Mouse (Mus musculus): ENCODE data around the gene Tmem131.
"Not testable (repeated sequence)": the region's sequence is repeated elsewhere in the genome, so short reads cannot be mapped to it uniquely, and the experiment has no call there.

Tmem131 gene

DNA sequence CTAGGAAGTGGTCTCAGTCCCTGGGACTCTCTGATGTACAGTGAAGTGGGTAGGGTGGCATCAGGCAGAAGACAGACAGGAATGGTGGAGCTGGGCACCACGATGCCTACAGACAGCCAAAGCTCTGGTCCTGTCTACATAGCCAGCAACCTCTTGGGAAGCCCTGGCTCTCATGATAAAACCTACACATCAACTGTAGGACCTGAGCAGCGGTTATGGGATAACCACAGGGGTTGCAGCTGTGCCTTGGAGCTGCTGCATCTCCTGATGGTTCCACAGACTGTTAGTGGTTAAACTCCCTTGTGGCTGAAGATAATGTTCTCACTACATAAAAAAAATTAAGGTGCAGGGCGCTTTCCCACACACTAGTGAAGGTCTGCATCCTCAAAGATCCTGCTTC lies 107.9 kb downstream of the Tmem131 start:
- in situ Hi-C loops (cut with MboI): no loop called here

DNA sequence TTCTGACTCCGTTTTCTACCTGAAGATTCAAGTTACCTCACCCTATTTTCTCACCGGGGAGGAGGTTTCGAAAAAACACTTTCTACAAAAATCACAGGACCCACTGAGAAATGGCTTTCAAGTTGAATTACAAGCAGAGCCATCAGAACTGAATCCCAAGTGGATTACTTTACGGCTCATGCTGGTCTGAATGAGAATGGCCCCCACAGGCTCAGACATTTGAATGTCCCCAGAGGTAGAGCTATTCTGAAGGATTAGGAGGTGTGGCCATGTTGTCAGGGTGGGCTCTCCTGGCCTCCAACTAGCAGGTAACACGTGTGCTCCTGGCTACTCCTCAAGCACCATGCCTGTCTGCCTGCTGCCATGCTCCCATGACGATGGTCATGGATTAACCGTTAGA lies 109.4 kb downstream of the Tmem131 start:
- in situ Hi-C loops (cut with MboI): no loop called here

DNA sequence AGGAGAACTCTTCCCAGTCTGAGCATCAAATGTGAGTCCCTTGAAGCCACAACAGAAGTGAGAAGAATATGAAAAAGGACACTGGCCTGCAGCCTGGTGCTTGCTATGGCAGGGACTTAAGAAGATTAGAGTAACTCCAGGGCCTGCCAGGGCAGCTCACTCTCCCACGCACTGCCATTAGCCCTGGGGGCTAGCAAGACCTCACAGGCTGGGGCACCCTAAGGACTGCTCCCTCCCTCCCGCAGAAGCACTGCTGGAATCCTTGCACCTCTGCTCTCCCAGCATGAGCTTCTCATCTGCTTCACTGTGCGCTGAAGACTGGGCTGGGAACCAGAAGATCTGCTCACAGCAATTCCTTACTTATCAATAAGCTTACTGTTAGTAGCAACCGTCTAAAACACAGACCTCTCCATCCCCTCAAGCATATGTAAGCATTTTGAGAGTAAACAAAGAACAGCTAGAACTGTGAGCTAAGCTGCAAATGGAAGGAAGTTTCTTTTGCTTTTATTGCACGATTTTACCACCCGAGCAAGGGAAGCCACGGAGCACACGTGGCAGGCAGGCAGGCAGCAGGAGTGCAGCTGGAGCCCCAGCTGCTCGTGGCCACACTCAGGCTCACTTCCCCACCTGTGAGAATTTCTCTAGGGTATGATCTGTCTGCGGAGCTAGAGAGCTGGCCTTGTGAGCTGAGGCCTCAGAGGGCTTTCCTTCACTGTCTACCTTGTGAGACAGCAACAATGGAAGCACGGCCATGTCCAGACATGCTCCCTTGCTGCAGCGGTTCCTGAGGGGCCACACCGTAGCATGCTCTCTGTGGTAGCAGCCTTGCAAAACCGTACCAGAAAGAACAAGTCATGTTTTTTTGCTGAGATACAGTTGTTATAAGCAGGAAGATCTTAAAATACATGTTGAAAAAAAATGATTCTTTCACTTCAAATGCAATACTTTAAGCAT lies 112.3 kb downstream of the Tmem131 start:
- in situ Hi-C loops (cut with MboI): no loop called here

DNA sequence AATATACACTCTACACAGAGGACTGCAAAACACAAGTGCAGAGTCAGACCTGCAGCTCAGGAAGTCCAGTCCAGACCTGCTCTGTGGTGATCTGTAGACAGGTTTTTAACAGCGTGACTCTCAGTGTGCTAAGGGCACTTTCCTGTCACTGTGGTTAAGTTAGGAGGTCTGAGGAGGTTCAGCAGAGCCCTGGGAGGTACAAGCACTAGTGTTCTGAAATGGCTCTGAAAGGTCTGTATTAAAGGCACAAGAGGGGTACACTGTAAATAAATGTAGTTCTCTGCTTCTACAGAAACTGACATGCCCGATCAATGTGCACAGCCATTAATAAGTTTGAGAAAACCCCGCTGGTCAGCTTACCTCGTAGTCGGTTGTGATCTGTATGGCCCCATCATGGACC lies 119.1 kb downstream of the Tmem131 start:
- in situ Hi-C loops (cut with MboI): no loop called here

DNA sequence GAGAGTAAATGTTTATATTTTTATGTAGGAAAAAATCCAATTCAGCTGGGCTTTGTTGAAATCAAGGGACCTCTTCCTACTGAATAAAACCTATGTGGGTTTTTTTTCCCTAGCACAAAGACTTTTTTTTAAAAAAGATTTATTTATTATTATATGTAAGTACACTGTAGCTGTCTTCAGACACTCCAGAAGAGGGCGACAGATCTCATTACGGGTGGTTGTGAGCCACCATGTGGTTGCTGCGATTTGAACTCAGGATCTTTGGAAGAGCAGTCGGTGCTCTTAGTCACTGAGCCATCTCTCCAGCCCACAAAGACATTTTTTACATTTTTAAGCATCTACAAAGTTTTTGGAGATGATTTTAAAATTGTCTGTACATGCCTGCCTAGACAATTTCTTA lies 121.5 kb downstream of the Tmem131 start:
- in situ Hi-C loops (cut with MboI): not testable (repeated sequence)

DNA sequence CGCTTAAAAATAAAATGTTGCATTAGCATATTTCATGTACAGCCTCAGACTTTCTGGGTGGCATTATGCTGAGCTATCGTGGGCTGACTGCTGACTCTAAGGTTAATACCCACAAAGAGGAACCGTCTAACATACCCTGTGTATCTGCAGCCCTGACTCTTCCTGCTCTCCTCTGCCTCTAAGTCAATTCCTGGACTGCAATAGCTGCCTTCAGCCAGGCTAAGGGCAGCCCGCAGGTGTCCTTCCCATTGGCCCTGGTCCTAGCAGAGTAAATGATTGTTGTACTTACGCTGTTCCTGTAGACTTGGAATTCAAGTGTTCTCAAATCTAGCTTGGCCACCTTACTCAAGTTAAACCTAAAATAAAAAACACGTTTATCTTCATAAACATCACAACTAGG lies 128.3 kb downstream of the Tmem131 start:
- in situ Hi-C loops (cut with MboI): no loop called here

DNA sequence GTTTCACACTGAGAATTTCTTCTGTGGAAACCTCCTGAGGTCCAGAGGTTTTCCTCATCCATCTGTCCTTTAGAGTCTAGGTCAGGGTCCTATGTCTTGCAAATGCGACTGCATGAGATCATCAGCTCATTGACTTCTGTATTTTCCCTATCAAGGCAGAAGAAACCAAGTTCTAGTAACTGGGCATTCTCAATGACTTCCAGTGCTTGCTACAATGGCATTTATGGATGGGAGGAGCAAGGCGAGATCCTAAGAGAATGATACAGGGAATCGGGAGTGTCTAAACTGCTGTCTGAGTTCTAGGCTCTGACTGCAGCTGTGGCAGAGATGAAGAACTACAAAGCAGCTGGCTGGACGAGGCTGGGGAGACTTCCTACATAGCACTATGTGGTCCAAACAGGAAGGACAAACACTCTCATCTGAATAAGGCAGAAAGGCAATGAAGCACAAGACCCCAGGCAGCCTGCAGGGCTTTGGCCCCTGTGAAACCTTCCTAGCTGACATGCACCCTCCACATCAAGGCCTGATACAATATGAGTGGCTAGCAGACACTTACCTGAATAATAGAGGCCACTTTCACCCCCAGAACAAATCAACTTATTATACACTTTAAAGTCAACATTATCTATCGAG lies 129.1 kb downstream of the Tmem131 start:
- in situ Hi-C loops (cut with MboI): no loop called here

DNA sequence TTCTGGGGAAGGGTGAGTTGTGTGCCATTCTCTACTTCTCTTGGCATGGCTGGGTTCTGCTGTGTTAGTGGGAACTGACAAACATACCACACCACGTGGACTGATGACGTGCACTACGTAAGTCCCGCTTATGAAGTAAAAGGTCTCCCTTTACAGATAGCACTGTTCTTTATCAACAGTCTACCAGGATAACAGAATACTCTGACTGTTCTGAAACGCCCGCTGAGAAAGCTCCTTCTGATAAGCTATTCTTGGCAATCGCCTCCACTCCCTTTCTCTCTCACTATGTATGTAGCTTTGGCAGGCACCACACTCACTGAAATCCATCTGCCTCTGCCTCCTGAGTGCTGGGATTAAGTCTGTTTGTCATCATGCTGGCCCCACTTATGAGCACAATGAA lies 130.1 kb downstream of the Tmem131 start:
- in situ Hi-C loops (cut with MboI): no loop called here

DNA sequence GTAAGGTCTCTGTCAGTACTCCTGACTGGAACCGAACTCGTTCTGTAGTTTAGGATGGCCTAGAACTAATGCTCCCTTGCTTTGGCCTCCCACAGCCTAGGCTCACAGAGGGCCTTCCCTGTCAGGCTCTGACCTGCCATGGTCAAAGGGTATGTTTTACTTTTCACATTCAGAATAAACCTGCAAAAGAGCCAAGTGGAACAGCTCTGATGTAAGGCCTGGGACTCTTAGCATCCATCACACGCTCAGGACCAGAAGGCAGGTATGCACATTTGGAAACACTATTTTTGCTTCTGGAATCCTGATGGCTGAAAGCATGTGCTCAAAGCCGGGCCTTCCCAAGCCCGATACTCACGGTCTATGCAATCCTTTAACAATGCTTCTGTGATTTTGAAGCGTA lies 131.7 kb downstream of the Tmem131 start:
- in situ Hi-C loops (cut with MboI): no loop called here

DNA sequence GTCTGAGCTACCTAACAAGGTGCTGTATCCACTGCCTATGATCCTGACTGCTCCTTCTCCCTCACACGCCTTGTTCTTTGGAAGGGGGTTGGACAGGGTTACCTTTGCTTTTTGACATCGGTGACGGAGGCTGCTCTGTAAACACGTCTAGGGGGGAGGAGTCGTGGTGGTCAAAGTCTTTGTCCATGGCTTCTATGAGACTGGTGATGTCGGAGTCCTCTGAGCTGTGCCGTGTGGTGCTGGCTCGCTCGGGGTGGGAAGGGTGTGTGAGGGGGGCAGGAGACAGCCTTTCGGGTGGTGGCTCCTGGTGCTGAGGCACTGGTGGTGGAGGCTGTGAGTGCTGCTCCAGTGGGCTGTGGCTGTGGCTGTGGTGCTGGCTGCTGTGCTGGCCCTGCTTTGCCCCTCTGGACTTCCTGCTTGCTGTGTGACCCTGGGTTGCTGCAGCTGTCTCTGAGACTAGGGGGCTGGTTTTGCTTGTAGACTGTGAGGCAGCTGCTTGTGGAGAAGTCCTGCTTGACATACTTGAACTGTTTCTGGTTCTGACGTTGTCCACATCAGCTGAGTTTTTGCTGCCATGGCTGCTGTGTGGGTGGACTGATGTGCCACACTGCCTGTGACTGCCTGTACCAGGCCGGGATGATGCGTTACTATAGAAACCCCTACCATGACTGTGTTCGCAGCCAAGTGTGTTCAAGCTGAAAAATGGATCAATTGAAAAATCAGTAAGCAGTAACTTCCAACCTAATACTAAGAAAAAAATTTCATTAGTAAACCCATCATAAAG lies 135.5 kb downstream of the Tmem131 start:
- in situ Hi-C loops (cut with MboI): no loop called here

DNA sequence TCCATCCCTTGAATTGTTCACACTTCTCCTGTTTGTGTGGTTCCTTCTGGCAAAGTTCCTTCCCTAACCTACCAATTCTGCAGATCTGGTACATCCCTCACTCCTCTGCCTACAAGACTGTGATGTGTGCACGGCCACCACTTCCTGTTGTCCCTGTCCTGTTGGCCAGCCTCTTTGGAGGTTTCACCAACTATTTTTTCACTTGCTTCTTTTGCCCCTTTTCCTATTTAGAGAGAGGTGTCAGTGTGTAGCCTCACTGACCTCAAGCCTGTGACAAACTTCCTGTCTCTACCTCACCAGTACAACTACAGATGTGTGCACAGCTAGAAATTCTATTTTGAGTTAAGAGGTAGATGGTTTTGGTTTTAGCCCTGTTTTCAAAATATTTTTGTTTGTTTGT lies 136.4 kb downstream of the Tmem131 start:
- in situ Hi-C loops (cut with MboI): no loop called here

DNA sequence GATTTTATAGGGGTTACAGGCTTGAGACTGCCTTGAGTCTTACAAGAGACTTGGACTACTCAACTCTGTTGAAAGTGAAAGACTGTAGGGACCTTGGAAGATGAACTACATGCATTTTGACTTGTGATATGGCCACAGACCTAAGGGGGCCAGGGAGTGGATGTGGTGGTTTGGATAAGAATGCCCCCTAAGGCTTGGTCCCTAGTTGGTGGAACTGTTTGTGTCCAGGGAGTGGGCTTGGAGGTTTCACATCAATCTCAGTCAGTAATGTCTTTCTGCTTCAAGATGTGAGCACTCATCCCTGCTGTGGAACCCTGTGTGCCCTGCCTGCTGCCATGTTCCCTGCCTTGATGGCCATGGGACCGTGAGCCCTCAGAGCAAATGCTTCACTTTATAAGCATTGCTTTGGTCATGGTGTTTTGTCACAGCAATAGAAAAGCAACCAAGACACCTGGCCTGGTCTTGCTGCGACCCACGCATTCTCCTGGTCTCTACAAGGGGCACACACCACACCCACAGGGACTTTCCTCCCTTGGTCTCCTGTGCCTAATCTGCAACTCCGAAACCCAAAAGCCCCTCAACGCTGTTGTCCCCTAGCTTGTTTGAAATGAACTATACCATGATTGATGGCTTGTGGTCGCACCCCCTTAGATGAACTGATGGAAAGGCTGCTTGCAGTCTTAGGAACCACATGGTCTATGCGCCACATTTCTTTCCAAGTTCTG lies 137.1 kb downstream of the Tmem131 start:
- in situ Hi-C loops (cut with MboI): no loop called here

DNA sequence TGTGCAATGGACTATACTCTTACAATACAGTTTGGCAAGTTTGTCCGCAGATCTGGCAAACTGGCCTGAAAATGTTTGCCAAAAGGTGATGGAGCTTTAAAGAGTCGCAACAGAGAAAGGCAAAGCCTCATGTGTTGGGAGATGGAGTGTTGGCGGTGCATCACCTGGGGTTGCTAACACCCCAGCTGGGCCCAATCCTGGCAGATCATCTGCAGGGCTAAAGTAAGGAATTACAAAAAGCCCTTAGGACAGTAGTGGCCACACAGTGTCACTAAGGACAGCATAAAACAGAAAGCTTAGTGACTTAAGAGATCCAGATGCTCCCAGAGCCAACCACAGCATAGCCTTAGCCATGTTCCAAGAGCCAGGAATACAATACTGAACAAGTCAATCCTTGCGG lies 138.6 kb downstream of the Tmem131 start:
- in situ Hi-C loops (cut with MboI): no loop called here

DNA sequence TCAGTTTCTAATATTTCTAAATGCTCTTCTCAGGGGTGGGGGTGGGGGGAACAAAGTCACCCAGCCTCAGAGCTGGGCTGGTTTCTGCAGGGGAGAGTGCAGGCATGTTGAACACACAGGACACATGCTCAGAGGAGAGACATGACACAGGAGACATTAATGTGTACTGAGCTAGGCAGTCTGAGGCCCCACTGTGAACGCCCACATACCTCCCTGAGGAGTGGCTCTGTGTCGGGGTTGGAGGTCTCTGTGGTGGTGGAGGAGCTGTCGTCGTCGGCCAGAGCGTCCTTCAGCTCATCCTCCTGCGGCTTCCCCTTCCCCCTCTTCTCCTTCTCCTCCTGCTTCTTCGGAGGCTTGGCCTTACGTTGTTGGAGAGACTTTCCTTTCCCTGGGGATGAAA lies 139.2 kb downstream of the Tmem131 start:
- in situ Hi-C loops (cut with MboI): no loop called here

DNA sequence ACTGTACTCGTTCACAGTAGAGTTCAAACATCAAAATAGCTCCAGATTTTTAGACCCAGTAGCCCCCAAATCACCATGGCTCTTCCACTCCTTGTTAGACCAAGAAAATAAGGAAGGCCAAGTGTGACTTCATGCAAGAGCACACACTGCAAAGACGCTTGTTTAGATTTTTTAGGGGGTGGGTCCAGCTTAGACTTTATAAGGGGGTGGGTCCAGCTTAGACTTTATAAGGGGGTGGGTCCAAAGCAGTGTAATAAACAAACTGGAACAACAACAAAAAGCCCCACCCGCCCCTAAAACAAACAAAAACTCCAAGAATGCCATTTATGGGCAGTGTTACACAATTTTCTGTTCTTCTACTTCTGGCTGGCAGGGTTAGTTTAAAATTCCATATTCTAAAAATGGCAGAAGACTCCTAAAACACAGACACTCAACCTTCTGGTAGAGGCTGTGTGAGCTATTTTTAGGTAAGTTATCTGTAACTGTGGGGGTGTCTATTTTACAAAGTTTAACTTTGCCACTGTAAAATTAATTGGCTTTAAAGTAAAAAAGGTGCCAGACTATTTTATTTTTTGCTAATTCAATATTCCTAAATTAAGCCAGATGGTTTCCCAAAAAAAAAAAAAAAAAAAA lies 143.0 kb downstream of the Tmem131 start:
- in situ Hi-C loops (cut with MboI): no loop called here

DNA sequence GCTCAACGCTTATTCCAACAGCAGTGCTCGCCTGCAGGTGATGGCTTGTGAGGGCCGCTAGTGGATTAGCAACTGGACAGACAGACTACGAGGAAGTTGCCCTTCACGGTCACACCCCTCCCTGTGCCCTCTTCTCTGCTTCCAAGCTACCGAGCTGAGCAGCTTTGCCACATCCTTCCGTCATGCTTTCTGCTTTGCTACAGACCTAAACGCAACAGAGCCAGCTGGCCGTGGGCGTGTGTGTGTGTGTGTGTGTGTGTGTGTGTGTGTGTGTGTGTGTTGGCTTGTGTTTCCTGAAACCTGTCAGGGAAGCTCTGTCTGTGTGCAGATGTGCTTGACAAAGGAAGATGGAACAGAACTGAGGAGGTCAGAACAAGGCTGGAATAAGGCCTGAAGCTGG lies 146.0 kb downstream of the Tmem131 start:
- in situ Hi-C loops (cut with MboI): no loop called here

DNA sequence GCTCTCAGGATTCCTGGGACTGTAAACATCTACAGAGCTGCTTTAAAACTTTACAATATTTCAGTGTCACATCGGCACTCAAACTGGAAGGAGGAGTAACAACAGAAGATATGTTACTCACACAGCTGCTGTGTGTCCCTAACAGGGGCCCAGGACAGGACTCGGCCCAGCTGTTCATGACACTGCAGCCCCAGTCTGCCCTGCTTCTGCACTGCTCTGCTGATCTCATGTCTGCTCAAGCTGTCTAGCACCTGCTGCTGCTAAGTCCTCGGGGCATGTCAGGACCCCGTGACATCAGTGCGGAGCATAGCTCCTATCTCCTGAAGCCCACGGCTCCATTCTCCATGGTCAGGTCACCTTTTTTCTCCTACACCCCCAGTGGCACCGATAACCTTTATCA lies 146.8 kb downstream of the Tmem131 start:
- in situ Hi-C loops (cut with MboI): no loop called here

DNA sequence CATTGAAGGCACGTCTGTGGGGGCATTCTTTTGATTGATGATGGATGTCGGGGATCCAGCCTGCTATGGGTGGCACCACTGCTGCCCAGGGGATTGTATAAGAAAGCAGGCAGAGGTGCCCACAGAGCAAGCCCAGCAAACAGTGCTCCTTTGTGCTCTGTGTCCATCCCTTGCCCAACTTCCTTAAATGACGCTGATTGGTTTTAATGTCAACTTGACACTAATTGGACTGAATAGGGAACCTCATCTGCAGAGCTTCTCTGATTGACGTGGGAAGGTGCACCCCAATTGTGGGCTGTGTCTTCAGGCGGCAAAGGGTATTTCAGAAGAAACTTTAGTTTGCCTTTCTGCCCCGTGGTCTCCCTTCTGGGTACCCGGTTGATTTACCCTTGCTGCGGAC lies 154.1 kb downstream of the Tmem131 start:
- in situ Hi-C loops (cut with MboI): loop anchor here (10.0 kb wide), 1 partner anchor 455 kb away; no protein-coding TSS in a partner anchor

DNA sequence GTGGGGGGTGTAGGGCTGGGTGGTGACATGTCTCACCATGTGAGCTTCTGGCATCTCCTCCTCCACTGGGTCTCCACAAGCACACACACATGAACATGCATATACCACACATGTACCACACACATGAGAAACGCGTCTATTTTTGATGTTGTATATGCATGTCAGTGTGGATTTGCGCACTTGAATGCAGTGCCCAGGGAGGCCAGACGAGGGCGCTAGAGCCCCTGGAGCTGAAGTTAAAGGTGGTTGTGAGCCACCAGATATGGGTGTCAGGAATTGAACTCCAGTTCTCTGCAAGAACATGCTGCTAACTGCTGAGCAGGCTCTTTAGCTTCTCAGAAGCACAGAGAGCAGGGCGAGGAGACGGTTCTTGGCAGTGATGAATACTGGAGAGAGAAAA lies 157.1 kb downstream of the Tmem131 start:
- in situ Hi-C loops (cut with MboI): loop anchor here (10.0 kb wide), 1 partner anchor 458 kb away; no protein-coding TSS in a partner anchor

DNA sequence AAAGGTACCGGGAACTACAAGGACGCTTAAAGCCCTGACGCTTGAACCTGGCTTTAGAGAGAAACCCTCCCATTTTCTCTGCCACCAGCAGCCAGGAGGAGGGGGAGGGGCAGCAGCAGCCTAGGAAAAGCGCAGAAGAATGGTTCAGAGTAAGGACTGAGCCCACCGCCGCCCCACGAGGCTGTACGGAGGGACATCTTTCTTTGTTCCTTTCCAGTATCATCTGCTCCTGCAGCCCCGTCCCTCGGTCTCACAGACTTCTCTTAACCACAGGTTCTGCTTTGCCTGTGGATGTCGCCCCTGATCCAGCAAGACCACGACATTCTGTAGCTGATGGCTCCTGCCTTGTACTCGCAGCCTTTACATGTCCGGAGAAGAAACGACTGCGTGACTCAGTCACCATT lies 158.2 kb downstream of the Tmem131 start:
- in situ Hi-C loops (cut with MboI): loop anchor here (10.0 kb wide), 1 partner anchor 460 kb away; no protein-coding TSS in a partner anchor
